Mouse (Mus musculus) neural tube, embryonic 15.5 days (tissue): ENCODE measurements around the gene Vegfd. TPM values are rescaled to one million over a fixed set of nuclear protein-coding genes. Genes with fewer than 3 reads are reported as not detected.

ENCODE experiments used
- ATAC-seq: fragments of 200-750 bp; cut with Nextera tagmentation; 2 replicates; pipeline ENCODE4 v1.8.0; 2017; ENCODE audit warnings: mild to moderate bottlenecking, moderate TSS enrichment, moderate library complexity; ENCODE audit not compliant: low FRiP score
- H3K27ac ChIP-seq: fragments of 300-500 bp; sonication (generic); replicated peaks from 2 replicates; pipeline ENCODE4 v1.5.1; 2015; ENCODE audit warnings: mild to moderate bottlenecking, inconsistent platforms
- H3K27me3 ChIP-seq: fragments of 300-500 bp; sonication (generic); replicated peaks from 2 replicates; pipeline ENCODE4 v1.6.1; 2015; ENCODE audit warnings: inconsistent platforms
- H3K36me3 ChIP-seq: fragments of 300-500 bp; sonication (generic); 2 replicates; pipeline ENCODE4 v1.6.1; 2015; ENCODE audit warnings: inconsistent platforms
- H3K4me1 ChIP-seq: fragments of 300-500 bp; sonication (generic); 2 replicates; pipeline ENCODE4 v1.6.1; 2015; ENCODE audit warnings: inconsistent platforms
- H3K4me2 ChIP-seq: fragments of 300-500 bp; sonication (generic); 2 replicates; pipeline ENCODE4 v1.6.1; 2015; ENCODE audit warnings: inconsistent platforms, mild to moderate bottlenecking, moderate library complexity
- H3K4me3 ChIP-seq: fragments of 300-500 bp; sonication (generic); replicated peaks from 2 replicates; pipeline ENCODE4 v1.5.1; 2015; ENCODE audit warnings: mild to moderate bottlenecking, inconsistent platforms
- H3K9ac ChIP-seq: fragments of 300-500 bp; sonication (generic); replicated peaks from 2 replicates; pipeline ENCODE4 v1.6.1; 2015; ENCODE audit warnings: mild to moderate bottlenecking, inconsistent platforms
- H3K9me3 ChIP-seq: fragments of 300-500 bp; sonication (generic); replicated peaks from 2 replicates; pipeline ENCODE4 v1.6.1; 2016; ENCODE audit warnings: inconsistent platforms
- WGBS: fragments of 180-500 bp; shearing (Covaris S2); methylation state at CpG from one replicate; pipeline ENCODE4 v1.1.7; 2015; ENCODE audit warnings: mixed read lengths; 5-methylcytosine and 5-hydroxymethylcytosine counted together
- polyA plus RNA-seq: library from polyadenylated mRNA; unstranded; fragments of >200 nt; fragmentation: Nextera tagmentation; extraction: Ambion mirVana; gene quantifications from 2 replicates; pipeline ENCODE4 v1.2.1, GENCODE M21; 2015

The Vegfd gene
- polyA plus RNA-seq, 1 experiment from 2014 or later: 0.36 TPM

- Histone ChIP-seq H3K4me1 (no peaks in the 10 kb centered on the region), H3K9ac (no peak overlapping the region), H3K9me3 (no peaks in the 10 kb centered on the region), H3K4me2 (no peak overlapping the region), H3K4me3 (no peak overlapping the region), H3K36me3 (no peaks in the 10 kb centered on the region), H3K27me3 (no peaks in the 10 kb centered on the region; the same call in 1 of the 2 replicates), H3K27ac (no peak overlapping the region)
- WGBS: 92% methylated on average over 12 of the region's 12 CpGs
- no peak for ATAC-seq
Measured at GRCm38 (mm10) chrX:164445601-164446000, 72.4 kb downstream of the Vegfd start.

- no peak for ATAC-seq
- Histone ChIP-seq H3K9me3 (no peaks in the 10 kb centered on the region), H3K36me3 (no peaks in the 10 kb centered on the region), H3K4me2 (no peak overlapping the region), H3K9ac (no peak overlapping the region), H3K27ac (no peak overlapping the region), H3K27me3 (no peaks in the 10 kb centered on the region; the same call in 1 of the 2 replicates), H3K4me1 (no peaks in the 10 kb centered on the region), H3K4me3 (no peak overlapping the region)
- 87% methylated on average over 10 of the region's 10 CpGs for WGBS
Measured at GRCm38 (mm10) chrX:164446106-164446551, 73.0 kb downstream of the Vegfd start.

DNA sequence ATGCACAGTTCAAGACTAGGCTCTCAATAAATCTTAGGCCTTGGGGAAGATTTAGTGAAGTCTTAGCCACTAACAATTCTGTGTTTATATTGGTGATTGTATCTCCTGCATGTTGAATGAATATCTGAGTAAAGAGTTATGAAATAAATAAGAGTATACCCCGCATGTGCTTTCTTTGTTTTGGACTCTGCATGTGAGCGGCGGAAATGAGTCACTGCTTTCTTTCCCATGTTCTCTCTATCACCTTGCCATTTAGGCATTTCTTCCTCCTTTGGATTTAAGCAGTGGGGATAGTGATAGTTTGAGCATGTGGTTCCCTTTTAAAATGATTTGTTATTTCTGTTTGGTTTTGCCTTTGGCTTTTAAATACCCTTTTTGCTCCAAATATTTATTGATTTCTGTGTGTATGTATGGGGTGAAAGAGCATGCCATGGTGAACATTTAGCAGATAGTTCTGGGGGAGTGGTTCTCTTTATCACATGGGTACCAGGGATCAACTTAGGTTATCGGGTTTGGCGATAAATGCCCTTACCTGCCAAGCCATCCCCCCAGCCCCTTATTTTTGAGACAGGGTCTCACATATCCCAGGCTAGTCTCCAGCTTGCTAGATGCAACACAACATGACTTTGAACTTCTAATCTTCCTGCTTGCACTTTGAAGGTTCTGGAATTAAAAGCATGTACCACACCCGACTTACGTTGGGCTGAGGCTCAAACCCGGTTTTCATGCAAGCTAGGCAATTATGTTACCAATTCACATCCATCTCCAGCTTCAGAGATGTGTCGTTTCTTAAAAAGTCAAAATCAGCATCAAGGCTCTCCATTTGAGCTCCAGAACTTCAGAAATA, 73.9 kb downstream of the Vegfd start:
- Histone ChIP-seq H3K9me3 (no peaks in the 10 kb centered on the region), H3K27ac (no peak overlapping the region), H3K27me3 (no peaks in the 10 kb centered on the region; the same call in 1 of the 2 replicates), H3K4me1 (no peaks in the 10 kb centered on the region), H3K4me2 (no peak overlapping the region), H3K36me3 (no peaks in the 10 kb centered on the region), H3K4me3 (no peak overlapping the region), H3K9ac (no peak overlapping the region)
- 93% methylated on average over 9 of the region's 9 CpGs for WGBS
- no peak for ATAC-seq

DNA sequence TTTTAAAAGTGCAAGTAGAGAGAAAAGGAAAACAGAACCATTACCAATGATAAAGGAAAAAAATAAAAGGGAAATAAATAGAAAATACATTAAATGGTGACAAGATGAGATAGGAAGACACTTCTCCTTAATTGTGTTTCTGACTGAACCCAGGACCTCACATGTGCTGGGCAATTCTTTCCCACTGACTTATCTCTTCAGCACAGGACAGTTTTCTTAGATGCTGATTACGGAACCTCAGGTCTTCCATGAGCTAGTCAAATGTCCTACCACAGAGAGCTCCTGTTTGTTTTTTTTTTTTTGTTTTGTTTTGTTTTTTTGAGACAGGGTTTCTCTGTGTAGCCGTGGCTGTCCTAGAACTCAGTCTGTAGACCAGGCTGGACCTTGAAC, 74.5 kb downstream of the Vegfd start:
- Histone ChIP-seq H3K4me1 (no peaks in the 10 kb centered on the region), H3K4me2 (no peak overlapping the region), H3K36me3 (no peaks in the 10 kb centered on the region), H3K27me3 (no peaks in the 10 kb centered on the region; the same call in 1 of the 2 replicates), H3K4me3 (no peak overlapping the region), H3K27ac (no peak overlapping the region), H3K9me3 (no peaks in the 10 kb centered on the region), H3K9ac (no peak overlapping the region)
- no peak for ATAC-seq
- 87% methylated on average over 2 of the region's 2 CpGs for WGBS

DNA sequence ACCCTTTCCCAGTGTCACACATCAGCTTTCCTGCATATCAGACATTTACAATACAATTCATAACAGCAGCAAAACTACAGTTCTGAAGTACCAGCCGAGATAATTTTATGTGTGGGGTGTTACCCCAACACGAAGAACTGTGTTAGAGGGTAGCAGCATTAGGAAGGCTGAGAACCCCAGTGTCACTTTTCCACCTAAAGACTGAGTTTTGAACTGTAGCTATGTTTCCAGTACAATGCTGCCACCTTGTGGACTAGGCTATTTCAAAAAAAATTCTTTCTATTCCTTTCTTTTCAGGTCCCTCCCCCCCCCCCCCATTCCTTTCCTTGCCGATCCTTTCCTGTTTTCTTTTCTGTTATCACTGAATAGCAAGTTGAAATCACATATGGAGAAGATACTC, 76.0 kb downstream of the Vegfd start:
- Histone ChIP-seq H3K4me3 (no peak overlapping the region), H3K4me1 (no peaks in the 10 kb centered on the region), H3K27me3 (no peaks in the 10 kb centered on the region; the same call in 1 of the 2 replicates), H3K4me2 (no peak overlapping the region), H3K36me3 (no peaks in the 10 kb centered on the region), H3K27ac (no peak overlapping the region), H3K9me3 (no peaks in the 10 kb centered on the region), H3K9ac (no peak overlapping the region)
- WGBS: 37% methylated on average over 3 of the region's 3 CpGs
- ATAC-seq: no peak

Other genes with a start within 250 kb of the Vegfd start
- 0.10 and 3.2 TPM in 2 replicates for gene Ace2, start 234.0 kb upstream of the Vegfd start, polyA plus RNA-seq
- gene Bmx, start 115.2 kb upstream of the Vegfd start, polyA plus RNA-seq: 0.12 and 0.31 TPM in 2 replicates
- gene Pir, start 104.0 kb upstream of the Vegfd start, polyA plus RNA-seq: 3.0 and 7.0 TPM in 2 replicates
- 5.0 and 7.7 TPM in 2 replicates for gene Piga, start 46.4 kb downstream of the Vegfd start, polyA plus RNA-seq
- not detected in 2 replicates for gene Asb11, start 63.6 kb downstream of the Vegfd start, polyA plus RNA-seq
- not detected in 2 replicates for gene Asb9, start 132.9 kb downstream of the Vegfd start, polyA plus RNA-seq